Mouse (Mus musculus): ENCODE data around the gene Pxk.
"Not testable (repeated sequence)": the region's sequence is repeated elsewhere in the genome, so short reads cannot be mapped to it uniquely, and the experiment has no call there.

Pxk gene

GRCm38 (mm10) chr14:8108047-8108446, 10.0 kb downstream of the Pxk start:
- no peak for DNase-seq

GRCm38 (mm10) chr14:8108976-8109375, 11.0 kb downstream of the Pxk start:
- DNase-seq: no peak

- DNase-seq: no peak
Measured at GRCm38 (mm10) chr14:8111545-8111944, 13.5 kb downstream of the Pxk start.

- DNase-seq: no peak
Measured at GRCm38 (mm10) chr14:8112036-8112435, 14.0 kb downstream of the Pxk start.

GRCm38 (mm10) chr14:8113616-8114015, 15.6 kb downstream of the Pxk start:
- no peak for DNase-seq

GRCm38 (mm10) chr14:8114306-8114705, 16.3 kb downstream of the Pxk start:
- no peak for DNase-seq

GRCm38 (mm10) chr14:8114756-8115155, 16.7 kb downstream of the Pxk start:
- no peak for DNase-seq

- DNase-seq: no peak
Measured at GRCm38 (mm10) chr14:8115772-8116171, 17.8 kb downstream of the Pxk start.

GRCm38 (mm10) chr14:8117371-8117770, 19.4 kb downstream of the Pxk start:
- DNase-seq: no peak

GRCm38 (mm10) chr14:8119454-8119853, 21.4 kb downstream of the Pxk start:
- no peak for DNase-seq

- DNase-seq: no peak
Measured at GRCm38 (mm10) chr14:8119904-8120303, 21.9 kb downstream of the Pxk start.

- no peak for DNase-seq
Measured at GRCm38 (mm10) chr14:8123141-8123540, 25.1 kb downstream of the Pxk start.

- not testable (repeated sequence) for DNase-seq
Measured at GRCm38 (mm10) chr14:8123611-8124010, 25.6 kb downstream of the Pxk start.

GRCm38 (mm10) chr14:8124046-8124881, 26.3 kb downstream of the Pxk start:
- DNase-seq: no peak

GRCm38 (mm10) chr14:8127971-8128370, 30.0 kb downstream of the Pxk start:
- DNase-seq: no peak

GRCm38 (mm10) chr14:8132789-8133188, 34.8 kb downstream of the Pxk start:
- DNase-seq: no peak

- no peak for DNase-seq
Measured at GRCm38 (mm10) chr14:8134234-8134633, 36.2 kb downstream of the Pxk start.

- no peak for DNase-seq
Measured at GRCm38 (mm10) chr14:8135130-8135529, 37.1 kb downstream of the Pxk start.

- no peak for DNase-seq
Measured at GRCm38 (mm10) chr14:8139724-8140710, 42.0 kb downstream of the Pxk start.

- no peak for DNase-seq
Measured at GRCm38 (mm10) chr14:8141131-8141530, 43.1 kb downstream of the Pxk start.

- no peak for DNase-seq
Measured at GRCm38 (mm10) chr14:8145594-8146558, 47.9 kb downstream of the Pxk start.

- no peak for DNase-seq
Measured at GRCm38 (mm10) chr14:8146611-8147223, 48.7 kb downstream of the Pxk start.
